Mouse (Mus musculus) stomach, postnatal 0 days (tissue): ENCODE results near the gene Cacna1h. TPM values are rescaled to one million over a fixed set of nuclear protein-coding genes. Genes with fewer than 3 reads are reported as not detected.

Experiments used
- ATAC-seq: fragments of 200-750 bp; cut with Nextera tagmentation; 2 replicates; pipeline ENCODE4 v1.8.0; 2017; ENCODE audit not compliant: low FRiP score, low TSS enrichment
- DNase-seq: peaks from one replicate; pipeline ENCODE4 v3.0.0-alpha.2; 2016; ENCODE audit warnings: low spot score
- H3K27ac ChIP-seq: fragments of 300-500 bp; sonication (generic); replicated peaks from 2 replicates; pipeline ENCODE4 v1.5.1; 2014; ENCODE audit warnings: mild to moderate bottlenecking, control low read depth
- H3K27me3 ChIP-seq: fragments of 300-500 bp; sonication (generic); 2 replicates; pipeline ENCODE4 v1.6.1; 2014; ENCODE audit warnings: low read length; ENCODE audit not compliant: control insufficient read depth, insufficient read depth
- H3K36me3 ChIP-seq: fragments of 300-500 bp; sonication (generic); 2 replicates; pipeline ENCODE4 v1.6.1; 2014; ENCODE audit warnings: low read length, mixed read lengths; ENCODE audit not compliant: control insufficient read depth, insufficient read depth
- H3K4me1 ChIP-seq: fragments of 300-500 bp; sonication (generic); replicated peaks from 2 replicates; pipeline ENCODE4 v1.6.1; 2014; ENCODE audit warnings: antibody characterized with exemption; ENCODE audit not compliant: control insufficient read depth, insufficient read depth
- H3K4me2 ChIP-seq: fragments of 300-500 bp; sonication (generic); replicated peaks from 2 replicates; pipeline ENCODE4 v1.6.1; 2014; ENCODE audit warnings: low read depth, mild to moderate bottlenecking, control low read depth, moderate library complexity
- H3K4me3 ChIP-seq: fragments of 300-500 bp; sonication (generic); 2 replicates; pipeline ENCODE4 v1.5.1; 2014; ENCODE audit warnings: low read depth, low read length, control low read depth
- H3K9ac ChIP-seq: fragments of 300-500 bp; sonication (generic); 2 replicates; pipeline ENCODE4 v1.6.1; 2014; ENCODE audit warnings: mild to moderate bottlenecking, low read length, control low read depth, mixed read lengths
- H3K9me3 ChIP-seq: fragments of 300-500 bp; sonication (generic); 2 replicates; pipeline ENCODE4 v1.6.1; 2016; ENCODE audit warnings: low read length; ENCODE audit not compliant: control insufficient read depth
- CTCF ChIP-seq: IDR thresholded peaks from 2 replicates; pipeline ENCODE4 v1.5.1; 2016; ENCODE audit warnings: antibody characterized with exemption, low read depth, mild to moderate bottlenecking, moderate library complexity
- EP300 ChIP-seq: optimal IDR thresholded peaks from 2 replicates; pipeline ENCODE3; 2016; ENCODE audit warnings: antibody characterized with exemption
- WGBS: fragments of 180-500 bp; shearing (Covaris S2); extraction: QIAGEN DNeasy Blood & Tissue Kit; methylation state at CpG from one replicate; pipeline ENCODE4 v1.1.7; 2014; 5-methylcytosine and 5-hydroxymethylcytosine counted together
- polyA plus RNA-seq: library from polyadenylated mRNA; unstranded; fragments of >200 nt; fragmentation: Nextera tagmentation; extraction: Ambion mirVana; gene quantifications from 2 replicates; pipeline ENCODE4 v1.2.1, GENCODE M21; 2015

Gene Cacna1h
- polyA plus RNA-seq, 1 experiment from 2014 or later = 1.5 TPM

GRCm38 (mm10) chr17:25394526-25394925 lies 39.1 kb downstream of the Cacna1h start:
- Histone ChIP-seq H3K4me1 (no peaks in the 10 kb centered on the region), H3K36me3 (no peaks in the 10 kb centered on the region; the same call in 1 of the 2 replicates), H3K4me2 (no peak overlapping the region), H3K27ac (no peak overlapping the region), H3K27me3 (no peaks in the 10 kb centered on the region), H3K9me3 (no peaks in the 10 kb centered on the region), H3K9ac (no peak overlapping the region), H3K4me3 (no peak overlapping the region)
- 73% methylated on average over 4 of the region's 4 CpGs for WGBS
- DNase-seq (no peak), ATAC-seq (no peak)
- TF ChIP-seq CTCF (no peak), EP300 (no peak)

GRCm38 (mm10) chr17:25374011-25374410 lies 59.6 kb downstream of the Cacna1h start:
- no peaks in the 10 kb centered on the region for H3K4me1 ChIP-seq
- H3K36me3 ChIP-seq = no peaks in the 10 kb centered on the region
- TF ChIP-seq EP300 (no peak), CTCF (peak; percentile 63)
- WGBS = 30% methylated on average over 9 of the region's 9 CpGs
- no peak overlapping the region for H3K4me3 ChIP-seq
- DNase-seq = peak; percentile 56
- no peaks in the 10 kb centered on the region for H3K9me3 ChIP-seq
- no peak overlapping the region for H3K4me2 ChIP-seq
- no peak overlapping the region for H3K27ac ChIP-seq
- H3K27me3 ChIP-seq = no peaks in the 10 kb centered on the region
- no peak for ATAC-seq
- no peak overlapping the region for H3K9ac ChIP-seq

- H3K27ac ChIP-seq = 0 out of 2 replicates have a peak overlapping the region, but pooled peaks have one; percentile 2
- H3K36me3 ChIP-seq = no peaks in the 10 kb centered on the region
- ATAC-seq = peak; percentile 91
- H3K9me3 ChIP-seq = no peaks in the 10 kb centered on the region
- TF ChIP-seq CTCF (no peak), EP300 (no peak)
- DNase-seq = peak; percentile 75
- H3K4me3 ChIP-seq = no peak overlapping the region
- no peak overlapping the region for H3K4me2 ChIP-seq
- H3K4me1 ChIP-seq = no peaks in the 10 kb centered on the region
- H3K9ac ChIP-seq = no peak overlapping the region
- no peaks in the 10 kb centered on the region for H3K27me3 ChIP-seq
- WGBS = 52% methylated on average over 8 of the region's 8 CpGs
Measured at GRCm38 (mm10) chr17:25372491-25372890, 61.1 kb downstream of the Cacna1h start.

- no peak for DNase-seq
- ATAC-seq = no peak
- no peak for TF ChIP-seq CTCF
- TF ChIP-seq EP300 = no peak
- Histone ChIP-seq H3K4me2 (no peak within 1 kb of the TSS), H3K9me3 (no peaks in the 10 kb centered on the region), H3K36me3 (no peaks in the 10 kb centered on the region), H3K9ac (no peak within 1 kb of the TSS), H3K4me1 (no peaks in the 10 kb centered on the region), H3K27me3 (no peaks in the 10 kb centered on the region), H3K27ac (no peak within 1 kb of the TSS), H3K4me3 (no peak within 1 kb of the TSS)
- WGBS = 67% methylated on average over 3 of the region's 3 CpGs
Measured at GRCm38 (mm10) chr17:25368973-25369372, 64.6 kb downstream of the Cacna1h start, which contains the start of gene Tpsg1. Gene Tpsg1 (plus strand): TSS chr17:25369273.

GRCm38 (mm10) chr17:25366005-25366404 lies 67.6 kb downstream of the Cacna1h start, which contains the start of gene Tpsb2:
Gene Tpsb2 (plus strand): TSS chr17:25366305.
- no peak within 1 kb of the TSS for H3K9ac ChIP-seq
- no peak for DNase-seq
- no peaks in the 10 kb centered on the region for H3K36me3 ChIP-seq
- H3K4me1 ChIP-seq = no peaks in the 10 kb centered on the region
- no peak for ATAC-seq
- no peaks in the 10 kb centered on the region for H3K27me3 ChIP-seq
- H3K4me2 ChIP-seq = no peak within 1 kb of the TSS
- H3K9me3 ChIP-seq = no peaks in the 10 kb centered on the region
- H3K27ac ChIP-seq = no peak within 1 kb of the TSS
- no peak within 1 kb of the TSS for H3K4me3 ChIP-seq
- TF ChIP-seq CTCF (no peak), EP300 (no peak)
- WGBS = 70% methylated on average over 2 of the region's 2 CpGs

GRCm38 (mm10) chr17:25363726-25364125 lies 69.9 kb downstream of the Cacna1h start:
- TF ChIP-seq CTCF = peak; percentile 86
- no peak for TF ChIP-seq EP300
- WGBS = 0% methylated on average over 1 of the region's 1 CpGs
- H3K9ac ChIP-seq = no peak overlapping the region
- no peak overlapping the region for H3K27ac ChIP-seq
- ATAC-seq (no peak), DNase-seq (peak; percentile 67)
- H3K27me3 ChIP-seq = no peaks in the 10 kb centered on the region
- no peak overlapping the region for H3K4me3 ChIP-seq
- no peak overlapping the region for H3K4me2 ChIP-seq
- H3K9me3 ChIP-seq = no peaks in the 10 kb centered on the region
- no peaks in the 10 kb centered on the region for H3K36me3 ChIP-seq
- no peaks in the 10 kb centered on the region for H3K4me1 ChIP-seq
